Mouse (Mus musculus) layer of hippocampus, adult 11-12 months (tissue): ENCODE data around the gene Bcas1.
"Not testable (repeated sequence)": the region's sequence is repeated elsewhere in the genome, so short reads cannot be mapped to it uniquely, and the experiment has no call there.

Experiments
- DNase-seq: peaks from one replicate; pipeline ENCODE4 v3.0.0; 2022; ENCODE audit warnings: low spot score

Gene Bcas1

GRCm38 (mm10) chr2:170427704-170428103, at the start of gene Bcas1:
Bcas1 (minus strand) TSS chr2:170427845.
- no peak for DNase-seq

- DNase-seq, result no peak
These were observed 49.0 kb upstream of the Bcas1 start for GRCm38 (mm10) chr2:170476643-170477042.

GRCm38 (mm10) chr2:170476215-170476614, 48.6 kb upstream of the Bcas1 start:
- DNase-seq, result no peak

GRCm38 (mm10) chr2:170475164-170475563, 47.5 kb upstream of the Bcas1 start:
- no peak for DNase-seq

GRCm38 (mm10) chr2:170474125-170474524, 46.5 kb upstream of the Bcas1 start:
- DNase-seq, result no peak

GRCm38 (mm10) chr2:170470591-170470990, 42.9 kb upstream of the Bcas1 start:
- DNase-seq, result no peak

- DNase-seq, result peak; percentile 53
These were observed 42.1 kb upstream of the Bcas1 start for GRCm38 (mm10) chr2:170469616-170470308.

GRCm38 (mm10) chr2:170468009-170468408, 40.4 kb upstream of the Bcas1 start:
- no peak for DNase-seq

GRCm38 (mm10) chr2:170464817-170465216, 37.2 kb upstream of the Bcas1 start:
- no peak for DNase-seq

- no peak for DNase-seq
These were observed 34.0 kb upstream of the Bcas1 start for GRCm38 (mm10) chr2:170461652-170462051.

GRCm38 (mm10) chr2:170459805-170460204, 32.2 kb upstream of the Bcas1 start:
- no peak for DNase-seq

GRCm38 (mm10) chr2:170459183-170459582, 31.5 kb upstream of the Bcas1 start:
- DNase-seq, result no peak

- not testable (repeated sequence) for DNase-seq
These were observed 26.2 kb upstream of the Bcas1 start for GRCm38 (mm10) chr2:170453809-170454208.

- peak; percentile 75 for DNase-seq
These were observed 23.3 kb upstream of the Bcas1 start for GRCm38 (mm10) chr2:170450933-170451332.

- peak; percentile 15 for DNase-seq
These were observed 20.0 kb upstream of the Bcas1 start for GRCm38 (mm10) chr2:170447651-170448050.

- DNase-seq, result no peak
These were observed 19.3 kb upstream of the Bcas1 start for GRCm38 (mm10) chr2:170446843-170447383.

- no peak for DNase-seq
These were observed 18.2 kb upstream of the Bcas1 start for GRCm38 (mm10) chr2:170445861-170446260.

- DNase-seq, result peak; percentile 29
These were observed 14.9 kb upstream of the Bcas1 start for GRCm38 (mm10) chr2:170442535-170442934.

GRCm38 (mm10) chr2:170438782-170439181, 11.1 kb upstream of the Bcas1 start:
- no peak for DNase-seq

GRCm38 (mm10) chr2:170436204-170436603, 8.6 kb upstream of the Bcas1 start:
- no peak for DNase-seq

GRCm38 (mm10) chr2:170432152-170432551, 4.5 kb upstream of the Bcas1 start:
- no peak for DNase-seq

GRCm38 (mm10) chr2:170428966-170429365, 1.3 kb upstream of the Bcas1 start:
- no peak for DNase-seq

GRCm38 (mm10) chr2:170424131-170424530, 3.5 kb downstream of the Bcas1 start:
- DNase-seq, result no peak

- DNase-seq, result no peak
These were observed 5.7 kb downstream of the Bcas1 start for GRCm38 (mm10) chr2:170421924-170422323.
